Mouse (Mus musculus) ES-Bruce4 (cell line): Measurements from ENCODE around the gene Ppp1r13l.

ENCODE experiments used
- CTCF ChIP-seq: IDR thresholded peaks from one replicate; pipeline ENCODE4 v1.8.1; 2011; ENCODE audit warnings: low read depth, low read length
- EP300 ChIP-seq: IDR thresholded peaks from 2 replicates; pipeline ENCODE4 v1.6.1; 2011; ENCODE audit warnings: low read depth, low read length; ENCODE audit not compliant: insufficient read depth
- POLR2A ChIP-seq: IDR thresholded peaks from one replicate; pipeline ENCODE4 v1.8.1; 2011; ENCODE audit warnings: low read length; ENCODE audit not compliant: insufficient read depth

DNA sequence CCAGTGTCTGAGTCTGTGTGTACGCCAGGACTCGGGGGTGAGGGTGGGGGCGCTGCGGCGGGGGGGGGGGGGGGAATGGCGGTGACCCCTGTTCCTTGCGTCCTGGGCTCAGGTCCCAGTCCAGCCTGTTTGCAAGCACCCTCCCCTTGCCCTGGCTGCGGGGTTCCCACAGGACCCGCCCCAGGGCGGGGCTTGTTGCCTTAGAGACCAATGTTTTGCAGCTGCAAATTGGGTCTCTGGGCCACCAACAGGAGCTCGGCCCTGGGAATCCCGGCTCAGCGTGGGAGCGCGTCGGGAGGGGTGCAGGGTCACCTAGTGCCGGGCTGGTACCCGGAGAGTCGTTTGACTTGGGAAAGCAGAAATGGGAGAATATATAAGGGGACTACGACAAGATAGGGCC lies 33.2 kb upstream of the Ppp1r13l start:
- no peak for TF ChIP-seq CTCF
- TF ChIP-seq POLR2A, result no peak
- no peak for TF ChIP-seq EP300
